Mouse (Mus musculus) intestine, postnatal 0 days (tissue): ENCODE measurements at regions not wholly inside any gene's neighbourhood (a gene's known extent, or its start where the extent isn't known, plus 50 kb on each side); places are given as distances from the start of the nearest gene placed in this dataset.

Source experiments
- ATAC-seq: fragments of 200-750 bp; cut with Nextera tagmentation; 2 replicates; pipeline ENCODE4 v1.8.0; 2017; ENCODE audit warnings: mild to moderate bottlenecking, moderate TSS enrichment, moderate library complexity
- H3K27ac ChIP-seq: fragments of 300-500 bp; sonication (generic); 2 replicates; pipeline ENCODE4 v1.5.1; 2014; ENCODE audit warnings: mild to moderate bottlenecking, low read depth, low read length, moderate library complexity
- H3K27me3 ChIP-seq: fragments of 300-500 bp; sonication (generic); replicated peaks from 2 replicates; pipeline ENCODE4 v1.6.1; 2014; ENCODE audit warnings: low read length, mixed read lengths; ENCODE audit not compliant: control insufficient read depth, insufficient read depth
- H3K36me3 ChIP-seq: fragments of 300-500 bp; sonication (generic); 2 replicates; pipeline ENCODE4 v1.6.1; 2014; ENCODE audit warnings: mild to moderate bottlenecking, moderate library complexity; ENCODE audit not compliant: control insufficient read depth, insufficient read depth
- H3K4me1 ChIP-seq: fragments of 300-500 bp; sonication (generic); replicated peaks from 2 replicates; pipeline ENCODE4 v1.6.1; 2014; ENCODE audit warnings: antibody characterized with exemption, low read length, mixed read lengths; ENCODE audit not compliant: control insufficient read depth, insufficient read depth
- H3K4me2 ChIP-seq: fragments of 300-500 bp; sonication (generic); replicated peaks from 2 replicates; pipeline ENCODE4 v1.6.1; 2014; ENCODE audit warnings: low read depth, mild to moderate bottlenecking, moderate library complexity
- H3K4me3 ChIP-seq: fragments of 300-500 bp; sonication (generic); 2 replicates; pipeline ENCODE4 v1.5.1; 2014; ENCODE audit warnings: low read depth, low read length
- H3K9ac ChIP-seq: fragments of 300-500 bp; sonication (generic); 2 replicates; pipeline ENCODE4 v1.6.1; 2014; ENCODE audit warnings: mild to moderate bottlenecking, low read depth, low read length
- H3K9me3 ChIP-seq: fragments of 300-500 bp; sonication (generic); 2 replicates; pipeline ENCODE4 v1.6.1; 2016; ENCODE audit warnings: mixed run types; ENCODE audit not compliant: control insufficient read depth
- CTCF ChIP-seq: sonication (generic); IDR thresholded peaks from 2 replicates; pipeline ENCODE4 v1.5.1; 2016; ENCODE audit warnings: low read depth, mild to moderate bottlenecking, control low read depth, antibody characterized with exemption, moderate library complexity
- WGBS: fragments of 180-500 bp; shearing (Covaris S2); extraction: QIAGEN DNeasy Blood & Tissue Kit; methylation state at CpG from one replicate; pipeline ENCODE4 v1.1.7; 2014; 5-methylcytosine and 5-hydroxymethylcytosine counted together

- no peak overlapping the region for H3K9ac ChIP-seq
- no peaks in the 10 kb centered on the region for H3K9me3 ChIP-seq
- TF ChIP-seq CTCF: no peak
- ATAC-seq: no peak
- H3K4me2 ChIP-seq: no peak overlapping the region
- 70% methylated on average over 5 of the region's 5 CpGs for WGBS
- no peaks in the 10 kb centered on the region for H3K27me3 ChIP-seq
- no peaks in the 10 kb centered on the region for H3K4me1 ChIP-seq
- H3K4me3 ChIP-seq: no peak overlapping the region
- no peaks in the 10 kb centered on the region for H3K36me3 ChIP-seq
- no peak overlapping the region for H3K27ac ChIP-seq
Measured at GRCm38 (mm10) chr4:96969199-96969598, 184.2 kb upstream of the Gm12695 start.

- TF ChIP-seq CTCF: no peak
- no peak overlapping the region for H3K9ac ChIP-seq
- H3K4me3 ChIP-seq: no peak overlapping the region
- H3K27me3 ChIP-seq: no peaks in the 10 kb centered on the region
- H3K4me1 ChIP-seq: no peaks in the 10 kb centered on the region
- 59% methylated on average over 10 of the region's 10 CpGs for WGBS
- H3K9me3 ChIP-seq: no peaks in the 10 kb centered on the region
- no peaks in the 10 kb centered on the region for H3K36me3 ChIP-seq
- no peak overlapping the region for H3K27ac ChIP-seq
- H3K4me2 ChIP-seq: no peak overlapping the region
- no peak for ATAC-seq
Measured at GRCm38 (mm10) chr4:96968545-96969164, 183.7 kb upstream of the Gm12695 start.
